Mouse (Mus musculus) liver, embryonic 13.5 days (tissue): ENCODE results near the gene Nodal. TPM values are rescaled to one million over a fixed set of nuclear protein-coding genes. Genes with fewer than 3 reads are reported as not detected.

ENCODE experiments used
- ATAC-seq: fragments of 200-750 bp; cut with Nextera tagmentation; 2 replicates; pipeline ENCODE4 v1.8.0; 2017; ENCODE audit warnings: low read depth, mild to moderate bottlenecking, moderate number of reproducible peaks, moderate library complexity
- DNase-seq: peaks from one replicate; pipeline ENCODE4 v3.0.0; 2022
- H3K27ac ChIP-seq: fragments of 300-500 bp; sonication (generic); 2 replicates; pipeline ENCODE4 v1.5.1; 2015; ENCODE audit warnings: moderate library complexity, mild to moderate bottlenecking, inconsistent platforms
- H3K27me3 ChIP-seq: fragments of 300-500 bp; sonication (generic); 2 replicates; pipeline ENCODE4 v1.6.1; 2015; ENCODE audit warnings: mild to moderate bottlenecking, inconsistent platforms
- H3K36me3 ChIP-seq: fragments of 300-500 bp; sonication (generic); 2 replicates; pipeline ENCODE4 v1.6.1; 2015; ENCODE audit warnings: mild to moderate bottlenecking, inconsistent platforms
- H3K4me1 ChIP-seq: fragments of 300-500 bp; sonication (generic); replicated peaks from 2 replicates; pipeline ENCODE4 v1.6.1; 2015; ENCODE audit warnings: inconsistent platforms
- H3K4me2 ChIP-seq: fragments of 300-500 bp; sonication (generic); 2 replicates; pipeline ENCODE4 v1.6.1; 2015; ENCODE audit warnings: inconsistent platforms, mild to moderate bottlenecking, moderate library complexity
- H3K4me3 ChIP-seq: fragments of 300-500 bp; sonication (generic); replicated peaks from 2 replicates; pipeline ENCODE4 v1.5.1; 2015; ENCODE audit warnings: mild to moderate bottlenecking, inconsistent platforms
- H3K9ac ChIP-seq: fragments of 300-500 bp; sonication (generic); 2 replicates; pipeline ENCODE4 v1.6.1; 2015; ENCODE audit warnings: mild to moderate bottlenecking, inconsistent platforms
- H3K9me3 ChIP-seq: fragments of 300-500 bp; sonication (generic); replicated peaks from 2 replicates; pipeline ENCODE4 v1.6.1; 2016; ENCODE audit warnings: inconsistent platforms
- WGBS: fragments of 180-500 bp; shearing (Covaris S2); methylation state at CpG from one replicate; pipeline ENCODE4 v1.1.7; 2015; ENCODE audit not compliant: insufficient replicate concordance; 5-methylcytosine and 5-hydroxymethylcytosine counted together
- polyA plus RNA-seq: library from polyadenylated mRNA; unstranded; fragments of >200 nt; fragmentation: Nextera tagmentation; extraction: Ambion mirVana; gene quantifications from 2 replicates; pipeline ENCODE4 v1.2.1, GENCODE M21; 2015

Nodal gene
- polyA plus RNA-seq, 1 experiment from 2014 or later: 0.46 TPM

DNA sequence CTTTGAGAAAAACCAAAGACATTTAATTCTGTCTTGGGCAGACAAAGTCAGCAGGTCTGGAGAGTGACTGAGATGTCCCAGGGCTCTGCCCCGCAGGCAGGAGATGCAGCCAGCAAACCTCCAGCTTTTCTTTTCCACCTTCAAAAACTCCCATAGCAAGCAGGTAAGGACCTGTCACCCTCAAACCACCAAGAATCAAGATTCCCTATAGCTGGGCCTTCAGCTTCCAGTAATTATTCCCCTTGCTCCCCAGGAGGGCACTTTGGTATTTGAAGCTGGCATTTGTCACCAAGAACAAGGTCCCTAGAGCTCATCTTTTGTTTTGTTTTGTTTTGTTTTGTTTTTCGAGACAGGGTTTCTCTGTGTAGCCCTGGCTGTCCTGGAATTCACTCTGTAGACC, 726 bp upstream of the Nodal start:
- Histone ChIP-seq H3K4me2 (no peak overlapping the region), H3K4me1 (peaks cover 77% of the 10 kb centered on the region), H3K27me3 (peaks cover 60% of the 10 kb centered on the region), H3K27ac (no peak overlapping the region), H3K36me3 (no peaks in the 10 kb centered on the region), H3K4me3 (no peak overlapping the region), H3K9ac (no peak overlapping the region), H3K9me3 (no peaks in the 10 kb centered on the region)
- ATAC-seq (no peak), DNase-seq (no peak)
- WGBS: 43% methylated on average over 2 of the region's 2 CpGs

DNA sequence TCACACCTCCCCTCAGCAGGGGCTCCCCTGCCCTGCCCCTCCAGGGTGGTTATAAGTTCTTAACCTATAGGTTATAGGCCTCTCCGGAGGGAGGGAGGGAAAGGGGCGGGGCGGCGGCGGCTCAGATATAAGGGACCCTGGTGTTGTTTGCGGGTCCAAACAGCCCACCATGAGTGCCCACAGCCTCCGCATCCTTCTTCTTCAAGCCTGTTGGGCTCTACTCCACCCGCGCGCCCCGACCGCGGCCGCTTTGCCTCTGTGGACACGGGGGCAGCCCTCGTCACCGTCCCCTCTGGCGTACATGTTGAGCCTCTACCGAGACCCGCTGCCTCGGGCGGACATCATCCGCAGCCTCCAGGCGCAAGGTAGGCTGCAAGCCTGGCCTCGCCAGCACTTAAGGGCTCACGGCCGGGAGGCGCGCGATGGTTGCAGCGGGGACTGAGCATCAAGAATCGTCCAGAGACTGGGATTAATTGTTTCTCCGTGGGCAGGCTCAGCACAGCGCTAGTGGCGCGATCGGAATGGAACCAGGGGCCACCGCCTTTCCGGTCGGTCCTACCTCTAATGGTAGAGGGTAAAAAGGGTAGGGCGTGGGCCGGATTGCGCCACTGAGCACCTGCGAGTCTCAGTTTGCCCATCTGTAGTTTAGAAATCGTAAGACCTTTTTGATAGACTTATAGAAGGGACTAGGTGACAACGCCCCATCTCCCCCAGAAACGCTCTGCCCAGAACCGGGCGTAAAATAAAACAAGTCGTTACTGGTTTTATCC, 544 bp downstream of the Nodal start:
- no peak for DNase-seq
- Histone ChIP-seq H3K27me3 (peaks cover 60% of the 10 kb centered on the region), H3K9ac (peak overlapping the region; percentile 49), H3K36me3 (no peaks in the 10 kb centered on the region), H3K4me3 (peak overlapping the region; percentile 53), H3K4me2 (peak overlapping the region; percentile 68), H3K27ac (no peak overlapping the region), H3K9me3 (no peaks in the 10 kb centered on the region), H3K4me1 (peaks cover 68% of the 10 kb centered on the region)
- ATAC-seq: no peak
- WGBS: 2% methylated on average over 50 of the region's 50 CpGs

DNA sequence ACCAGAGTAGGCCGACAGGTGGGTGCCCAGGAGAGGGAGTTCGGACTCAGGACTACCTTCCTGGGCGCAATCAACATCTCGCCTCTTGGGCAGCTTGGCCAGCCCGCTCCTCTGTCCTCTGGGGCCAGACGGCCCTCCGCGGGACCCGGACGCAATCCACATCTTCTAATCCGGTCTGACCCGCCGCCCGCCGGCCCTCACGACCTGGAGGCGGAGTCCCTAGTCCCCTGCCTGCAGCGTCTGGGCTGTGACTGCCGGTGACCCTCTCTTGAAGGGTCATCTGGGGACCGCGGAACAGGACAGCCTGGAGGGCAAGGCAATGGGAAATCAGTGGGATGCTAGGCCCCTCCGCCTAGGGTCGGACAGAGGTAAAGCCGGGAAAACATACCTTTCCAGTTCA, 1.4 kb downstream of the Nodal start:
- ATAC-seq: no peak
- peaks cover 60% of the 10 kb centered on the region for H3K27me3 ChIP-seq
- H3K36me3 ChIP-seq: no peaks in the 10 kb centered on the region
- peak overlapping the region; percentile 26 for H3K4me3 ChIP-seq
- H3K9me3 ChIP-seq: no peaks in the 10 kb centered on the region
- no peak for DNase-seq
- no peak overlapping the region for H3K9ac ChIP-seq
- WGBS: 8% methylated on average over 24 of the region's 24 CpGs
- peak overlapping the region; percentile 68; the same call in 1 of the 2 replicates for H3K4me2 ChIP-seq
- H3K4me1 ChIP-seq: peaks cover 66% of the 10 kb centered on the region
- no peak overlapping the region for H3K27ac ChIP-seq

DNA sequence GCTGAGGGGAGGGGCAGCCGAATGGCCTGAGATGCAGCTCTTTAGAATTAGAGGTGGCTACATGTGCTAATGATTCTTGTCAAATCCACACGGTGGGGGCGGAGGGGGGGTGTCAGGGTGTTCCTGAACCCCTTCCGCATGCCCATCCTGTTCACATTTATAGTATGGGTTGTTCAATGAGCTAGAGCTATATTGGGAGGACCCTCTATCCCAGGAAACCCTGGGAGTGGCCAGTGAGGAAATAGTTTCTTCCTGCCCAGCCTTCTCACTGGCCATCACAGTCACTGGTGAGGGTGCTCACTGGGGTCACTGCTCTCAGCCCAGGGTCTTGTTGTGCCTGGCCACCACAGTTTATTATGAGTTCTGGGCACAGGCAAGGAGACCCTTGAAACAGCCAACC, 2.2 kb downstream of the Nodal start:
- H3K9ac ChIP-seq: no peak overlapping the region
- WGBS: 34% methylated on average over 4 of the region's 4 CpGs
- no peak overlapping the region for H3K27ac ChIP-seq
- no peak overlapping the region for H3K4me3 ChIP-seq
- no peaks in the 10 kb centered on the region for H3K9me3 ChIP-seq
- DNase-seq (no peak), ATAC-seq (no peak)
- no peaks in the 10 kb centered on the region for H3K36me3 ChIP-seq
- peaks cover 66% of the 10 kb centered on the region for H3K4me1 ChIP-seq
- H3K27me3 ChIP-seq: peaks cover 60% of the 10 kb centered on the region
- no peak overlapping the region for H3K4me2 ChIP-seq

DNA sequence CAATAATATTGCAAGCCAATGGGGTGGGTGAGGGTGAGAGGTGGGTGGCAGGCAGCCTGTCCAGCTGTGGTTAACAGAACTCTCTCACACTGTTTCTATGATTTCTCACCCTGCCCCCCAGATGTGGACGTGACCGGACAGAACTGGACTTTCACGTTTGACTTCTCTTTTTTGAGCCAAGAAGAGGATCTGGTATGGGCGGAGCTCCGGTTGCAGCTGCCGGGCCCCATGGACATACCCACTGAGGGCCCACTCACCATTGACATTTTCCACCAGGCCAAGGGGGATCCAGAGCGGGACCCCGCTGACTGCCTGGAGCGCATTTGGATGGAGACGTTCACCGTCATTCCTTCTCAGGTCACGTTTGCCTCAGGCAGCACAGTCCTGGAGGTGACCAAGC, 5.1 kb downstream of the Nodal start:
- Histone ChIP-seq H3K9ac (no peak overlapping the region), H3K9me3 (no peaks in the 10 kb centered on the region), H3K36me3 (no peaks in the 10 kb centered on the region), H3K27me3 (peaks cover 36% of the 10 kb centered on the region), H3K27ac (no peak overlapping the region), H3K4me1 (peaks cover 70% of the 10 kb centered on the region), H3K4me2 (no peak overlapping the region), H3K4me3 (no peak overlapping the region)
- DNase-seq: no peak
- 54% methylated on average over 12 of the region's 12 CpGs for WGBS
- ATAC-seq: no peak

DNA sequence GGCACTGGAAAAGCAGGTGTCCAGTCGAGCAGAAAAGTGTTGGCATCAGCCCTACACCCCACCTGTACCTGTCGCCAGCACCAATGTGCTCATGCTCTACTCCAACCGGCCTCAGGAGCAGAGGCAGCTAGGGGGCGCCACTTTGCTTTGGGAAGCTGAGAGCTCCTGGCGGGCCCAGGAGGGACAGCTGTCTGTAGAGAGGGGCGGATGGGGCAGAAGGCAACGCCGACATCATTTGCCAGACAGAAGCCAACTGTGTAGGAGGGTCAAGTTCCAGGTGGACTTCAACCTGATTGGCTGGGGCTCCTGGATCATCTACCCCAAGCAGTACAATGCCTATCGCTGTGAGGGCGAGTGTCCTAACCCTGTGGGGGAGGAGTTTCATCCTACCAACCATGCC, 5.5 kb downstream of the Nodal start:
- H3K27ac ChIP-seq: no peak overlapping the region
- 51% methylated on average over 10 of the region's 10 CpGs for WGBS
- H3K27me3 ChIP-seq: peaks cover 31% of the 10 kb centered on the region
- H3K4me1 ChIP-seq: peaks cover 70% of the 10 kb centered on the region
- no peaks in the 10 kb centered on the region for H3K36me3 ChIP-seq
- H3K4me3 ChIP-seq: no peak overlapping the region
- no peak overlapping the region for H3K9ac ChIP-seq
- no peak overlapping the region for H3K4me2 ChIP-seq
- H3K9me3 ChIP-seq: no peaks in the 10 kb centered on the region
- no peak for DNase-seq
- ATAC-seq: peak; percentile 11; the same call in 1 of the 2 replicates

DNA sequence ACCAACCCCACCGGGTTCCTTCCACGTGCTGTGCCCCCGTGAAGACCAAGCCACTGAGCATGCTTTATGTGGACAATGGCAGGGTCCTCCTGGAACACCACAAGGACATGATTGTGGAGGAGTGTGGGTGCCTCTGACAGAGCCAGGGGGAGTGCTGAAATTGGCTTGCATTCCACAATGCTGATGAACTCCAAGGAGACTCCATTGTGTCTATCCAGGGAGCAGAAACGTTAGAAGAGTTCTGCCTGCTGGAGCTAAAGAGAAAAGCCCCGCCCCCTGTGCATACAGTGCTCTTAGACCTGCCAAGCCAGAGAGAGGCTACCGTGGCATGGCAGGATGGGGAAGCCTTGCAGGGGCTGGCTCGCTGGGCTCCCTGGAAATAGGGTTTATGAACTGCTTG, 6.7 kb downstream of the Nodal start:
- H3K9ac ChIP-seq: no peak overlapping the region
- no peak for ATAC-seq
- H3K4me1 ChIP-seq: peaks cover 64% of the 10 kb centered on the region
- H3K4me3 ChIP-seq: no peak overlapping the region
- 24% methylated on average over 7 of the region's 7 CpGs for WGBS
- no peak for DNase-seq
- H3K9me3 ChIP-seq: no peaks in the 10 kb centered on the region
- no peak overlapping the region for H3K4me2 ChIP-seq
- H3K36me3 ChIP-seq: peaks cover 3% of the 10 kb centered on the region; the same call in 1 of the 2 replicates
- H3K27me3 ChIP-seq: peaks cover 19% of the 10 kb centered on the region
- H3K27ac ChIP-seq: no peak overlapping the region

DNA sequence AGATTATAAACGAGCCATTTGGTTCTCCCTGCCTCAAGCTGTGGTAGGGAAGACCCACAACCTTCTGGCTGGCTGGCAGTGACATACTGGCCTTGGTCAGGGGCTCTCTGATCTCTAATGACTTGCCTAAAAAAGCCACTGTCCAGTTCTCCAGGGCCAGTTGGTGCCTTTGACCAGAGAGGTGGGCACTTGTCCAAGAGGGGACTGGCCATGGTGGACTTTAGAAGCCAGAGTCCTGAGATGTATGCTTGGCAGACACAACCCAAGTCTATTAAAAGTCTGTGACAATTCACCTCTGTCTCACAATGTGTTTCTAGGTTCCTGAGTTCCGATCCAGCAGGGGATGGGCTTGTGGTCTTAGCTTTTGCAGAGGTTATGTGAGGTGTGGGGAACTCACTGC, 7.3 kb downstream of the Nodal start:
- Histone ChIP-seq H3K4me3 (no peak overlapping the region), H3K4me1 (peaks cover 59% of the 10 kb centered on the region), H3K9ac (no peak overlapping the region), H3K4me2 (no peak overlapping the region), H3K27ac (no peak overlapping the region), H3K36me3 (peaks cover 9% of the 10 kb centered on the region), H3K9me3 (no peaks in the 10 kb centered on the region), H3K27me3 (peaks cover 14% of the 10 kb centered on the region)
- 62% methylated on average over 2 of the region's 2 CpGs for WGBS
- ATAC-seq (no peak), DNase-seq (no peak)

DNA sequence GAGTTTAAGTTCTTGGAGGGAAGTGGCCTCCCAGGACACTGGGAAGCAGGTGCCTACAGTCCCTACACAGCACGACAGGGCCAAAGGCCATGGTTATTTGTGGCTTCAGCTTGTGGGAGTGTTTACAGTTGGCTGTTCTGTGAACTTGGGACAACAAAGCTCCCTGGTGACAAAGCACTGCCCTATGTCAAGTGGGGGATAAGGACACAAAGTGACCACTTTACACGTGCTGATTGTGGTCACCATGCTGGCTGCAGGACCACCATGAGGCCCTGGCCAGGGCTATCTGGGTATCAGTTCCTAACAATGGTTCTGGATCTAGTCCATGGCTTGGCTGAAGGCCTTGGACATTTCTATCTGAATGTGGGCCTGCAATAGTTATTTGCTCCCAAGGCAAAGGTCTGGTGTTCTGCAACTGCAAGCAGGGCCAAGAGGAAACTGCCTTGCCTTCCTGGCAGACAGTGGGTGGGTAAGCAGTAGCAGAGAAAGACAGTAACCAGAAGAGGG, 8.5 kb downstream of the Nodal start:
- ATAC-seq (peak; percentile 49), DNase-seq (no peak)
- Histone ChIP-seq H3K4me2 (no peak overlapping the region), H3K27me3 (peaks cover 1% of the 10 kb centered on the region; the same call in 1 of the 2 replicates), H3K4me1 (peaks cover 54% of the 10 kb centered on the region), H3K4me3 (no peak overlapping the region), H3K27ac (peak overlapping the region; percentile 71), H3K36me3 (peaks cover 21% of the 10 kb centered on the region), H3K9me3 (no peaks in the 10 kb centered on the region), H3K9ac (no peak overlapping the region)
- 47% methylated on average over 2 of the region's 2 CpGs for WGBS

DNA sequence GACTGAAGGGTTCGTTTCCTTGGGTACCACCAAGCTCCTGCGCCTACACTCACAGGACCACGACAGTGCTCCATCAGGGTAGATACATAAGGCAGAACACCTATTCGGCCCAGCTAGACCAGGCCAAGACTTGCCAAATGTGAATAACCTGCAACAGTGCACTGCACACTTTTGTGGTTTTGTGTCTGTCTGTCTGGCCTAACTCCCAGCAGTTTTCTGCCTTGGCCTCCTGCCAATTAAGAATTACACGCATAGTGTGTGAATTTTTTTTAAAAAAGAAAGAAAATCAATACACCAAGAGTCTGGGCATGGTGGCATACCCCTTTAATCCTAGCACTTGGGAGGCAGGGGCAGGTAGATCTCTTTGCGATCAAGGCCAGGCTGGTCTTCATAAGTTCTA, 10.2 kb downstream of the Nodal start:
- WGBS: 79% methylated on average over 6 of the region's 6 CpGs
- H3K9me3 ChIP-seq: no peaks in the 10 kb centered on the region
- no peak overlapping the region for H3K4me2 ChIP-seq
- peaks cover 53% of the 10 kb centered on the region for H3K4me1 ChIP-seq
- no peak overlapping the region for H3K4me3 ChIP-seq
- 0 out of 2 replicates have a peak overlapping the region, but pooled peaks have one; percentile 71 for H3K27ac ChIP-seq
- ATAC-seq (no peak), DNase-seq (no peak)
- H3K9ac ChIP-seq: no peak overlapping the region
- no peaks in the 10 kb centered on the region for H3K27me3 ChIP-seq
- H3K36me3 ChIP-seq: peaks cover 34% of the 10 kb centered on the region

DNA sequence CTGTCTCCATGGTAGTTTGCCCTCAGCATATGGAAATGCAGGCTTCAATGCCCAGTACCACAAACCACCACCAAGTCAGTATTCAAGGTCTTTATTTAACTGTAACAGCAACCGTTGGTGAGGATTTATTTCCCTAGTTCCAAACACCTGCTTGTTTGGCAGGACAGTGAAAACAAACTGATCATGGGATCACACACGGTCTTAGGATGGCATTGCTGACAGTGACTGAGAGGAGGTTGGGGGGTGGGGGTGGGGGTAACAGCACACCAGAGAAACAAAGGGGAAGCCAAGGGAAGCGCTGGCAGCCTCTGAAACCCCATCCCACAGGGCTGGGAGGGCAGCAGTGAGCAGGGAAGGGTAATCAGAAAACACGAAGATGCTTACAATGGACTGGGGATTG, 10.6 kb downstream of the Nodal start:
- ATAC-seq: no peak
- no peak overlapping the region for H3K27ac ChIP-seq
- H3K4me2 ChIP-seq: no peak overlapping the region
- peaks cover 38% of the 10 kb centered on the region for H3K36me3 ChIP-seq
- H3K27me3 ChIP-seq: no peaks in the 10 kb centered on the region
- H3K9ac ChIP-seq: no peak overlapping the region
- WGBS: 63% methylated on average over 4 of the region's 4 CpGs
- H3K9me3 ChIP-seq: no peaks in the 10 kb centered on the region
- no peak overlapping the region for H3K4me3 ChIP-seq
- peaks cover 48% of the 10 kb centered on the region for H3K4me1 ChIP-seq
- DNase-seq: no peak

DNA sequence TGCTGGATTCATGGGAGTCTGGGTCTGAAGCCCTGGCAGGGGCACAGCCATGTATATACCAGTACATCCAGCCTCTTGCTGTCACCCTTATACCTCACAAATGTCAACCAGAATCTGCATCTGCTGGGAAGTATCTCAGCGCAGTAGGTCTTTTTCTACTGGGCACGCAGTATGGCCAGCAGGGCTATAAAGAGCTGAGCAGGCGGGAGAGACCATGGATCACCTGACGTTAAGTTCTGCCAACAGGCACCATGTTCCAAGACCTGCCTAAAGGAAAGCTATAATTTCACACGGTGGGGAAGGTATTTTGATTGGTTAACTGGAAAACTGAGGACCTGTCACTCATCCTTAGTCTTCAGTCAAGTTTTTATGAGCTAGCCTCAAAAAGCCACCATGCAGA, 11.3 kb downstream of the Nodal start:
- Histone ChIP-seq H3K9ac (no peak overlapping the region), H3K4me3 (no peak overlapping the region), H3K4me2 (no peak overlapping the region), H3K36me3 (peaks cover 44% of the 10 kb centered on the region), H3K4me1 (peaks cover 45% of the 10 kb centered on the region), H3K9me3 (no peaks in the 10 kb centered on the region), H3K27ac (no peak overlapping the region), H3K27me3 (no peaks in the 10 kb centered on the region)
- 90% methylated on average over 5 of the region's 5 CpGs for WGBS
- ATAC-seq (no peak), DNase-seq (no peak)
